Mouse (Mus musculus) MEL (cell line): ENCODE results near the gene Rbfox2. TPM values are rescaled to one million over a fixed set of nuclear protein-coding genes. Genes with fewer than 3 reads are reported as not detected.

Source experiments
- DNase-seq: peaks from one replicate; pipeline ENCODE4 v3.0.0; 2011; ENCODE audit warnings: low read depth, low spot score
- H3K27ac ChIP-seq: 2 replicates; pipeline ENCODE4 v1.5.1; 2012; ENCODE audit warnings: low read depth, mild to moderate bottlenecking, control low read depth, low read length, moderate library complexity; ENCODE audit not compliant: control insufficient read depth
- H3K27me3 ChIP-seq, 2 experiments: fragments of 150-350 bp in 1 of 2; sonication (generic) in 1 of 2; 2 replicates each; pipeline ENCODE4 v1.6.1; 2012; ENCODE audit warnings: low read length in 2 of 2, mild to moderate bottlenecking in 2 of 2, improper control_type of control experiment in 1 of 2, moderate library complexity in 1 of 2; ENCODE audit not compliant: insufficient read depth in 2 of 2, control insufficient read depth in 1 of 2
- H3K36me3 ChIP-seq, 2 experiments: 2 replicates each; pipeline ENCODE4 v1.6.1; 2012 to 2014; ENCODE audit warnings: low read length in 2 of 2, improper control_type of control experiment in 1 of 2, inconsistent platforms in 1 of 2, mild to moderate bottlenecking in 1 of 2; ENCODE audit not compliant: insufficient read depth in 2 of 2, control insufficient read depth in 1 of 2
- H3K4me1 ChIP-seq, 2 experiments: fragments of 150-350 bp in 1 of 2; sonication (generic) in 1 of 2; 2 replicates each; pipeline ENCODE4 v1.6.1; 2012; ENCODE audit warnings: low read length in 2 of 2, improper control_type of control experiment in 1 of 2, mild to moderate bottlenecking in 1 of 2; ENCODE audit not compliant: insufficient read depth in 2 of 2, control insufficient read depth in 1 of 2
- H3K4me3 ChIP-seq, 2 experiments: fragments of 150-350 bp in 1 of 2; sonication (generic) in 1 of 2; 2 replicates each; pipeline ENCODE4 v1.5.1; 2012; ENCODE audit warnings: low read depth in 2 of 2, low read length in 2 of 2, mild to moderate bottlenecking in 2 of 2, moderate library complexity in 2 of 2, control low read depth in 1 of 2, improper control_type of control experiment in 1 of 2; ENCODE audit not compliant: control insufficient read depth in 1 of 2, insufficient read depth in 1 of 2
- H3K79me2 ChIP-seq: 2 replicates; pipeline ENCODE4 v1.6.1; 2012; ENCODE audit warnings: mild to moderate bottlenecking, low read length, moderate library complexity; ENCODE audit not compliant: control insufficient read depth, poor library complexity, insufficient read depth
- H3K9ac ChIP-seq: 2 replicates; pipeline ENCODE4 v1.6.1; 2012; ENCODE audit warnings: low read depth, mild to moderate bottlenecking, control low read depth, low read length, moderate library complexity; ENCODE audit not compliant: control insufficient read depth, poor library complexity, severe bottlenecking
- H3K9me3 ChIP-seq: fragments of 150-350 bp; sonication (generic); replicated peaks from 2 replicates; pipeline ENCODE4 v1.6.1; 2012; ENCODE audit warnings: mild to moderate bottlenecking, low read length, improper control_type of control experiment, moderate library complexity; ENCODE audit not compliant: insufficient read depth
- BHLHE40 ChIP-seq: IDR thresholded peaks from 2 replicates; pipeline ENCODE4 v1.6.1; 2012; ENCODE audit warnings: low read depth, mild to moderate bottlenecking, inconsistent platforms, low read length, improper control_type of control experiment, borderline replicate concordance
- CTCF ChIP-seq, 3 experiments: IDR thresholded peaks in 2 of 3; conservative IDR thresholded peaks in 1 of 3; 2 replicates each; pipeline ENCODE4 v1.5.1; 2011 to 2012; ENCODE audit warnings: low read length in 3 of 3, low read depth in 2 of 3, mild to moderate bottlenecking in 2 of 3, improper control_type of control experiment in 1 of 3, inconsistent platforms in 1 of 3, mixed read lengths in 1 of 3, moderate library complexity in 1 of 3; ENCODE audit not compliant: control insufficient read depth in 1 of 3, insufficient read depth in 1 of 3, poor library complexity in 1 of 3, severe bottlenecking in 1 of 3
- E2F4 ChIP-seq: IDR thresholded peaks from 2 replicates; pipeline ENCODE4 v1.6.1; 2011; ENCODE audit warnings: low read depth, low read length, improper control_type of control experiment, borderline replicate concordance
- ELF1 ChIP-seq: IDR thresholded peaks from 2 replicates; pipeline ENCODE4 v1.6.1; 2014; ENCODE audit warnings: low read depth, mild to moderate bottlenecking, inconsistent platforms, low read length, improper control_type of control experiment, moderate library complexity
- GATA1 ChIP-seq: IDR thresholded peaks from 2 replicates; pipeline ENCODE4 v1.6.1; 2011; ENCODE audit warnings: low read depth, low read length, improper control_type of control experiment
- JUND ChIP-seq: IDR thresholded peaks from 2 replicates; pipeline ENCODE4 v1.6.1; 2011; ENCODE audit warnings: low read depth, mild to moderate bottlenecking, improper control_type of control experiment, low read length
- KAT2A ChIP-seq: conservative IDR thresholded peaks from 2 replicates; pipeline ENCODE4 v1.6.1; 2012; ENCODE audit warnings: low read depth, low read length, improper control_type of control experiment, inconsistent platforms
- MAFK ChIP-seq: IDR thresholded peaks from 2 replicates; pipeline ENCODE4 v1.6.1; 2011; ENCODE audit warnings: low read depth, mild to moderate bottlenecking, low read length, improper control_type of control experiment, borderline replicate concordance
- MAX ChIP-seq: IDR thresholded peaks from 2 replicates; pipeline ENCODE4 v1.6.1; 2011; ENCODE audit warnings: low read length, improper control_type of control experiment
- MAZ ChIP-seq: IDR thresholded peaks from 2 replicates; pipeline ENCODE4 v1.6.1; 2012; ENCODE audit warnings: low read depth, mild to moderate bottlenecking, inconsistent platforms, low read length, improper control_type of control experiment
- NELFE ChIP-seq: IDR thresholded peaks from 2 replicates; pipeline ENCODE4 v1.6.1; 2011; ENCODE audit warnings: low read depth, low read length, improper control_type of control experiment
- NRF1 ChIP-seq: IDR thresholded peaks from 2 replicates; pipeline ENCODE4 v1.6.1; 2014; ENCODE audit warnings: low read depth, mild to moderate bottlenecking, inconsistent platforms, low read length, improper control_type of control experiment, moderate library complexity; ENCODE audit not compliant: poor library complexity, insufficient read depth, severe bottlenecking
- POLR2A ChIP-seq, 2 experiments: IDR thresholded peaks; 2 replicates each; pipeline ENCODE4 v1.6.1; 2011 to 2012; ENCODE audit warnings: low read length in 2 of 2, mild to moderate bottlenecking in 2 of 2, control low read depth in 1 of 2, improper control_type of control experiment in 1 of 2, low read depth in 1 of 2, moderate library complexity in 1 of 2; ENCODE audit not compliant: control insufficient read depth in 1 of 2, insufficient read depth in 1 of 2, poor library complexity in 1 of 2
- POLR2AphosphoS2 ChIP-seq: IDR thresholded peaks from 2 replicates; pipeline ENCODE4 v1.6.1; 2011; ENCODE audit warnings: low read length, improper control_type of control experiment
- RCOR1 ChIP-seq: IDR thresholded peaks from 2 replicates; pipeline ENCODE4 v1.6.1; 2012; ENCODE audit warnings: low read depth, mild to moderate bottlenecking, inconsistent platforms, low read length, improper control_type of control experiment
- SIN3A ChIP-seq: IDR thresholded peaks from 2 replicates; pipeline ENCODE4 v1.6.1; 2012; ENCODE audit warnings: low read length, improper control_type of control experiment, inconsistent platforms
- SMC3 ChIP-seq: IDR thresholded peaks from 2 replicates; pipeline ENCODE4 v1.6.1; 2011; ENCODE audit warnings: low read depth, low read length, improper control_type of control experiment
- TAL1 ChIP-seq: IDR thresholded peaks from 2 replicates; pipeline ENCODE4 v1.6.1; 2012; ENCODE audit warnings: mild to moderate bottlenecking, inconsistent platforms, low read length, moderate library complexity, mixed read lengths
- TBP ChIP-seq: IDR thresholded peaks from 2 replicates; pipeline ENCODE4 v1.8.0; 2011; ENCODE audit warnings: low read depth, low read length, improper control_type of control experiment
- TCF12 ChIP-seq: IDR thresholded peaks from 2 replicates; pipeline ENCODE4 v1.6.1; 2014; ENCODE audit warnings: low read depth, mild to moderate bottlenecking, inconsistent platforms, low read length, improper control_type of control experiment, moderate library complexity
- USF1 ChIP-seq: IDR thresholded peaks from 2 replicates; pipeline ENCODE4 v1.6.1; 2014; ENCODE audit warnings: low read depth, mild to moderate bottlenecking, inconsistent platforms, low read length, improper control_type of control experiment, moderate library complexity
- USF2 ChIP-seq, 2 experiments: IDR thresholded peaks; 2 replicates each; pipeline ENCODE4 v1.6.1; 2011 to 2012; ENCODE audit warnings: improper control_type of control experiment in 2 of 2, low read length in 2 of 2, borderline replicate concordance in 1 of 2, inconsistent platforms in 1 of 2, low read depth in 1 of 2, mild to moderate bottlenecking in 1 of 2; ENCODE audit not compliant: insufficient read depth in 1 of 2
- polyA plus RNA-seq, 2 experiments: library from polyadenylated mRNA; stranded (reverse) in 1 of 2; unstranded in 1 of 2; fragments of >175 nt in 1 of 2; fragments of >200 nt in 1 of 2; gene quantifications; 2 replicates each; pipeline versions ENCODE4 v1.2.1 to v1.2.4; 2012; ENCODE audit warnings: low replicate concordance in 2 of 2, low read depth in 1 of 2; ENCODE audit not compliant: insufficient read length in 2 of 2, insufficient read depth in 1 of 2, missing spikeins in 1 of 2
- total RNA-seq: library from RNA; depleted of rRNA; stranded (reverse); fragments of 300-350 nt; gene quantifications from 2 replicates; pipeline ENCODE4 v1.2.3, GENCODE M21; 2012

The Rbfox2 gene
- total and polyA plus RNA-seq, 3 experiments, result 3.4 to 6.0 TPM; not detected in 1

DNA sequence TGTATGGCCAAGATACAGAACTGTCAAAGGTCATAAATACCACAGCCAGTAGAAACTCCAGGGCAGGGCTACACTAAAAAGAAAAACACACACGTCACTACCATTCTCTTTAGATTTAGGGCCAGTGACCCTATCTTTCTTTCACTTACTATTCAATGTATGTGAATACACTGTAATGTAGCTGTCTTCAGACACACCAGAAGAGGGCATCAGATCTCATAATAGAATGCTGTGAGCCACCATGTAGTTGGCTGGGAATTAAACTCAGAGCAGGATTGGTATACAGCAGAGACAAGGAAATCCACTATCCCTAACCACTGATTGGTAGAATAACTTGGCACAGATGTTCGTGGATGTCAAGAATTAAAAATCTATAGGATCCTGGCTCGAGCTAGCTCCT is 76.7 kb downstream of the Rbfox2 start:
- Histone ChIP-seq H3K4me3 (no peak overlapping the region), H3K79me2 (no peaks in the 10 kb centered on the region), H3K9me3 (no peaks in the 10 kb centered on the region), H3K27me3 (no peaks in the 10 kb centered on the region), H3K36me3 (peaks cover 0 to 3% of the 10 kb centered on the region in 2 experiments; a peak in 2 of 4 replicates), H3K4me1 (peaks cover 0 to under 1% of the 10 kb centered on the region in 2 experiments; a peak in 2 of 4 replicates), H3K27ac (no peak overlapping the region)
- no peak for DNase-seq
- TF ChIP-seq TBP, result no peak
- no peak for TF ChIP-seq E2F4
- no peak for TF ChIP-seq MAX
- TF ChIP-seq RCOR1, result no peak
- no peak for TF ChIP-seq USF1
- TF ChIP-seq JUND, result no peak
- no peak for TF ChIP-seq MAZ
- TF ChIP-seq GATA1, result no peak
- TF ChIP-seq, all 39 proteins: peak for 0
- H3K9ac ChIP-seq, result no peak overlapping the region

DNA sequence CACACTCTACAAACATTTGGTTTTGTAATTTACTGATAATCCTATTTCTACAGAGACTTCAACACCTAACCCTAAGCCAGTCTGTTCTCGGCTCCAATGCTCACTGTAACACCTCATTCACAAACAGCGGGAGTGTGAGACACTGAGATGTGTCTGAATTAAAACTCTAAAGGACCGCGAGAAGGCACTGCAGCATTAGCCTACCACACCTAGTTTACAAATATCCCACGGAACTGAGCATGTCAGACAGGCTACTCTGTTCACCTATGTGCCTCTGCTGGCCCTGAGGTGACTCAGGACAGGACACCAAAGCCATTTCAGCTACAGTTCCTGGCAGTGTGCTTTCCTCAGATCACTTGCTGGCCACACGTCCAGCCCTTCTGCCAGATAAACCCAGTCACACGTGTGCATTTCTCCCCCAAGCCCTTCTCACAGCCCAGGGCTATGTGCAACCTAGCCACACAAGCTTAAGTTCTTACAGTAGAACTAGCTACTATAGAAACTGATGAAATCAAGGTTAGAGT is 79.9 kb downstream of the Rbfox2 start:
- no peaks in the 10 kb centered on the region for H3K27me3 ChIP-seq
- TF ChIP-seq NELFE, result no peak
- no peak for TF ChIP-seq CTCF (IDR thresholded peaks at IDR 0.05 in 2 of 3, conservative IDR thresholded peaks at IDR 0.05 in 1 of 3; ENCODE audit: control insufficient read depth in 1 of 3, insufficient read depth in 1 of 3, low read depth in 2 of 3, low read length in 3 of 3, poor library complexity in 1 of 3, severe bottlenecking in 1 of 3)
- no peak for TF ChIP-seq POLR2A (IDR thresholded peaks at IDR 0.05; ENCODE audit: control insufficient read depth in 1 of 2, insufficient read depth in 1 of 2, low read depth in 1 of 2, low read length in 2 of 2, poor library complexity in 1 of 2)
- TF ChIP-seq MAFK, result no peak
- TF ChIP-seq USF1, result no peak
- no peak for TF ChIP-seq KAT2A
- TF ChIP-seq ELF1, result no peak
- TF ChIP-seq SMC3, result no peak
- TF ChIP-seq NRF1, result no peak
- TF ChIP-seq TCF12, result no peak
- no peak for TF ChIP-seq TAL1
- no peak for TF ChIP-seq USF2 (IDR thresholded peaks at IDR 0.05; ENCODE audit: borderline replicate concordance in 1 of 2, insufficient read depth in 1 of 2, low read depth in 1 of 2, low read length in 2 of 2)
- TF ChIP-seq BHLHE40, result no peak
- TF ChIP-seq POLR2AphosphoS2, result no peak
- TF ChIP-seq SIN3A, result no peak
- no peak for TF ChIP-seq E2F4

More for the DNA sequence above, 79.9 kb downstream of the Rbfox2 start:
- Histone ChIP-seq H3K9me3 (no peaks in the 10 kb centered on the region), H3K9ac (no peak overlapping the region), H3K36me3 (peaks cover 0 to 6% of the 10 kb centered on the region in 2 experiments; a peak in 2 of 4 replicates), H3K79me2 (no peaks in the 10 kb centered on the region), H3K27ac (no peak overlapping the region), H3K4me1 (peaks cover 0 to 2% of the 10 kb centered on the region in 2 experiments; a peak in 1 of 4 replicates), H3K4me3 (no peak overlapping the region)
- no peak for DNase-seq
